Mouse (Mus musculus) MN1 (cell line): ENCODE measurements around the gene Zfp651.

Experiments used
- DNase-seq: peaks from one replicate; pipeline ENCODE4 v3.0.0-alpha.2; 2016; ENCODE audit warnings: low spot score

Zfp651 gene

DNA sequence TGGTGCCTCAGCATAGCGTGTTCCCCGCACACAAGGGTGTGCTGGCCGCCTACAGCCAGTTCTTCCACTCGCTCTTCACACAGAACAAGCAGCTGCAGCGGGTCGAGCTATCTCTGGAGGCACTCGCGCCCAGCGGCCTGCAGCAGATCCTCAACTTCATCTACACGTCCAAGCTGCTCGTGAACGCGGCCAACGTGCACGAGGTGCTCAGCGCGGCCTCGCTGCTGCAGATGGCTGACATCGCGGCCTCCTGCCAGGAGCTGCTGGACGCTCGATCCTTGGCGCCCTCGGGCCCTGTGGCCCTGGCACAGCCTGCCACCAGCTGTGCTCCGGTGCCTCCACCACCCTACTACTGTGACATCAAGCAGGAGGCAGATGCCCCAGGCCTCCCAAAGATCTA is 3.6 kb downstream of the Zfp651 start:
- DNase-seq: no peak

DNA sequence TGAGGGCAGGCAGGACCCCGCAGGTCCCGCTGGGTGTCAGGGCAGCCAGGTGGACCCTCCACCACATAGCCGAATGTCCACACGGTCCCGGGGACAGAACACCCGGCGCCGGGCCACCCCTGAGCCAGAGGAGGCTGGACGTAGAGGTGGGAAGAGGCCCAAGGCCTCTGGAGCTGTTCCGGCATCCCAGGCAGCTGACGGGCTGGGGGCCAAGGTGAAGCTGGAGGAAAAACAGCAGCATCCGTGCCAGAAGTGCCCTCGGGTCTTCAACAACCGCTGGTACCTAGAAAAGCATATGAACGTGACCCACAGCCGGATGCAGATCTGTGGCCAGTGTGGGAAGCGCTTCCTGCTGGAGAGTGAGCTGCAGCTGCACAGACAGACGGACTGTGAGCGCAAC is 4.6 kb downstream of the Zfp651 start:
- no peak for DNase-seq

DNA sequence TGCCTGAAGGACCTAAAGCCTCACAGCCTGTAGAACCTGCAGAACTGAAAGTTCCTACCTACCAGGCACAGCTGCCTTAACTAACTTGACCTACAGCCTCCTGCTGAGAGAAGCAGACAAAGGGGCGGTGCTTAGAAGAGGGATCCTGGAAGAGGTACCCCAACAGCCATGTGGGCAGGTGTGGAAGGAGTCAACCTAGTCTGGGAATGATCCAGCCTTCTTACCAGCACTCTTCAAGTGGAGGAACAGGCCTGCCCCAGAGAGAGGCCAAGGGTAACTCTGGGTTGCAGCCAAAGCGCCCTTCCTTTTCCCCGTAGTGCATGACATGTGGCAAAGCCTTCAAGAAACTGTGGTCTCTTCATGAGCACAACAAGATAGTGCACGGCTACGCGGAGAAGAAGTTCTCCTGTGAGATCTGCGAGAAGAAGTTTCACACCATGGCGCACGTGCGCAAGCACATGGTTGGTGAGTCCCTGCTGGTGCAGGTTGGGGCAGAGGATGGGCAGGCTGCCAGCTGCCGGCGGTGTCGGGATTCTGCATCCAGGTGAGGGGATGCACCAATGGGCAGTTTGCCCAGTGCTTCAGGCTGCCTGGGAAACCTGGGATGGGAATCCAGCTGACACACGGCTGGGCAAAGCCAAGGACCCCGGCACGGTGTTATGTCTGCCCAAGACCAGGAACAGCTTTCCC is 6.2 kb downstream of the Zfp651 start:
- DNase-seq: no peak

DNA sequence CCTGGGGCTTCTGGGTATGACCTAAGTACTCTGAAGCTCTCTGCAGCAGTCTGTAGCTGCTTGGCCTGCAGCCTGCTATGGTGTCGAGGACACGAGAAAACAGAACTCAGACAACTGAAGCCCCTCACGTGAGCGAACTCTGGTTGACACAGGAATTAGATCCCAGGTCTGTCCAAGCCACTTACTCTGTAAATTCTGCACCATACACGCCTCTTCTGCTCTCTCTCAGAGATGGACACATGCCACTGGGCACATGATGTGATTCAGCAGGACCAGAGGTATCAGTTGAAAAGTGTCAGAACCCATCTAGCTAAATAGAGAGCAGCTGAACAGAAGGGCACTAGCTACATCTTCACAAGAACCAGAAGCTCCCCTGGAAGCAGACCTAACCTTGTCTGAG is 13.3 kb downstream of the Zfp651 start:
- no peak for DNase-seq

DNA sequence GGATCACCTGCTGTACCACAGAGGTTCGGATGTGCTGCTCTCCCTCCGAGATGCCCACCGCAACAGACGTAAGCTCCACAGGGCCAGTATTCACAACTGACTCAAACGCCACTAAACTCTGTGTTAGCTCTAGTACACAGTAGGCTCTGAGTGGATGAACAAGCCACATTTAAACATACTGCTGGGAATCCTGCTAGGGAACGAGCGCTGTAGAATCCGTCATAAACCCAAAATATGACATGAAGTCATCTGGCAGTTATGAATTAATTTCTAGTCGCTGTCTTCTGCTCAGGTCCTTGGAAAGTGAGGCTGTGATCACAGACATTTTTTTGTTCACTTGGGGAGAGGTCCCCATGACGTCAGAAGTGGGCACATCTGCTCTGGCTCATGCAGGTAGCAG is 16.8 kb downstream of the Zfp651 start:
- no peak for DNase-seq

DNA sequence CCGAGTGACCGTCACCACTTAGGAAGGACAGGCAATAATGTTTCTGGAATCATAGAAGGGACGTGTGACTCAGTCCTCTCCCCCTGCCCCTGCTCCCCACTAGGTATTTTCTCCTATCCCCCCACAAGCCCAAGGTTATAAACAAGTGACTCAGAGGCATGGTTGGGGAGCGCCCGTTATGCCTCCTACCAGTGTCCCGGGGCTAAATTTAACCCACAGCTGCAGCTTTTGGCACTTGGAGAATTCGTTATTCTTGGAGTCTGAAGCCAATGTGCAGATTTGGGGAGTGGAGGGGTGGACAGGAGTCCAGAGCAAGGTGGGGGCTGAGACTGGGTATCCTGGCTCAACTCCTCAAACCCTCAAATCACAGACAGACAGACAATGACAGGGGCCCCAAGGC is 17.4 kb downstream of the Zfp651 start:
- DNase-seq: no peak

DNA sequence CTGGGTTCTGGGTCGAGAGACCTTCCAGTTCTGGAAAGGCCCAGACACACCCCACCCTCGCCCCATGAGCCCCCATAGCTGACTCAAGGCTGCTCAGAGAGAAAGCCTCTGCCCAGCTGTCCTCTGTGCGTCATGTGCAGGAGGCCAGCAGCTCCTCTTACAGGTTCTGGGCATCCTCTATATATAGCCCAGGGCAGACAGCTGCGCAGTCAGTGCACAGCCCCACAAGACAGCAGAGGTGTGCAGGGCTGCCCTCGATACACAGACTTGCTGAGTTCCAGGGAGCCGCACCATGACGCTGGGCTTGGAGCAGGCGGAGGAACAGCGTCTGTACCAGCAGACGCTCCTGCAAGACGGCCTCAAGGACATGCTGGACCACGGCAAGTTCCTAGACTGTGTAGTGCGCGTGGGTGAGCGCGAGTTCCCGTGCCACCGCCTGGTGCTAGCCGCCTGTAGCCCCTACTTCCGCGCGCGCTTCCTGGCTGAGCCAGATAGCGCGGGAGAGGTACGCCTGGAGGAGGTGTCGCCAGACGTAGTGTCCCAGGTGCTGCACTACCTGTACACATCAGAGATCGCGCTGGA is 18.4 kb downstream of the Zfp651 start, which contains the start of gene Klhl40:
TSS of gene Klhl40 (plus strand) at position 124 of the 582 bp plus-strand sequence.
- no peak for DNase-seq

DNA sequence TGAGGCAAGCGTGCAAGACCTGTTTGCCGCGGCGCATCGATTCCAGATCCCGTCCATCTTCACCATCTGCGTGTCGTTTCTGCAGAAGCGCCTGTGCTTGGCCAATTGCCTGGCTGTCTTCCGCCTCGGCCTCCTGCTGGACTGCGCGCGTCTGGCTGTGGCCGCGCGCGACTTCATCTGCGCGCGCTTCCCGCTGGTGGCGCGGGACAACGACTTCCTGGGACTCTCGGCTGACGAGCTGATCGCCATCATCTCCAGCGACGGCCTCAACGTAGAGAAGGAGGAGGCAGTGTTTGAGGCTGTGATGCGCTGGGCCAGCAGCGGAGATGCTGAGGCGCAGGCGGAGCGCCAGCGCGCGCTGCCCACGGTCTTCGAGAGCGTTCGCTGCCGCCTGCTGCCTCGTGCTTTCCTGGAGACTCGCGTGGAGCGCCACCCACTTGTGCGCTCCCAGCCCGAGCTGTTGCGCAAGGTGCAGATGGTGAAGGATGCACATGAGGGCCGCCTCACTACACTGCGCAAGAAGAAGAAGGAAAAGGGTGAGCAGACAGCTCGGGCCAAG is 19.0 kb downstream of the Zfp651 start:
- DNase-seq: no peak

DNA sequence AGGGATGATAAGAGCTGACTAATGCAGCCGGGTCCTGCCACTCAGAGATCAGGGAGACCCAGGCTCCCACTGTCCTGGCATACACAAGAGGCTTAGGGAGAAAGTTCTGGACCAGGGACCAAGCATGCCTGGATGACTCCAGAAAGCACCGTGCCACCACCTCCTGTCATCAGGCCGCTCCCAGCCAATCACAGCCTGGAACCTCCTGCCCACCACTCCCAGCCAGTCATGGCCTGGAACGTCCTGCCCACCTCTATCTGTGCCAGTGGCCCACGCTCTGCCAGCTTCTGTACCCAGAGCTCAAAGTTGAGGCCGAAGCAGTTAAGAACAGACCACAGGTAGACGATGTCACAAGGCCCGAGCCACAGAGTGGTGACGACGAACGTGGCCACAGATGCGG is 25.7 kb downstream of the Zfp651 start:
- DNase-seq: no peak

DNA sequence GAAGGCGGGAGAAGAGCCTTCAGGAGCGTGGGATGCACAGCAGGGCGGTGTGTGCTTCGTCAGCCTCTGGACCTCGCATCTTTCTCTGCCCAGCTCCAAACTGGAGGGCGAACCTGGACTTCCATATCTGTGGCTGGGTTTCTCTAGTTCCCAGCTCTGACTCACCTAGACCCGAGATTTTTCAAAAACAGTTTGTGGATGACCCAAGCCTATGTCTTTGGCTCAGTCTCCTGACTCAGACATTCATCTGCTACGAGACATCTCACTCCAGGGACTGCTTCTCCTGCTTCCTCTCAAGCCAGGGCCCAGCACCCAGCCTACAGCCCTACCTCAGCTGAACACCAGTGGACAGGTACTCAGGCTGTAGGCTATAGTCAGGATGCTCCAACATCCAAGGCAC is 26.1 kb downstream of the Zfp651 start:
- no peak for DNase-seq

DNA sequence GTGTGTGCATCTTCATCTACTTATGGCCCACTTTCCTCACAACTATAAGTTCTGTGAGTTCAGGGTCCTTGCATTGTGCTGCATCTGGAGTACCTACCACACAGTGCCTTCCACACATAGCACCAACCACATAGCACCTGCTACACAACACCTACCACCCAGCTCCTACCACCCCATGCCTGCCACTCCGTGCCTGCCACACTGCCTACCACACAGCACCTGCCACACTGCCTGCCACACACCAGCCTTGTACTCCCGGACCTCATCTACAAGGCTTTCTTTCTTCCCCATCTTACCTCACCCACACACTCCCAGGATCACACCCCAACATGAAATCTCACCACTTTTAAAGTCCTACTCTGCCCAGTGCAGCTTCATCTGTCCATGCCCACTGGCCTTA is 27.2 kb downstream of the Zfp651 start:
- DNase-seq: no peak

DNA sequence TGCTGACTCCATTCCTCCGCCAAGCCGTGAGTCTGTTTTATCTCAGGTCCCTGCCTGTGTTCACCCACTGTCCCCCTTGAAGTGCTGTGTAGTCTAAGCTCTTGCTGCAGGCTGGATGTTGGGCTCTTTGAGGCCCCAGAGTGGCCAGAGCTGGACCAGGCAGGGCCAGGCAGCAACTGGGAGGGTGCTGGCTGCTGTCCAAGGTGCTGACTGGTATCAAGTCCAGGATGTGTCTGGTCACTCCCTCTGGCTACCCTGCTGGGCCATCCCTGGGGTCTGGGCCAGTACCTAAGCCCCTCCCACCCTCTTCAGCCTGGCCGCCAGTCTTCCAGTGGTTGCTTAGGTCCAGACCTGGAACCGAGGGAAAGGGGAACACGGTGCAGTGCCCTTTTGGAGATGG is 32.1 kb downstream of the Zfp651 start:
- DNase-seq: peak; percentile 90

DNA sequence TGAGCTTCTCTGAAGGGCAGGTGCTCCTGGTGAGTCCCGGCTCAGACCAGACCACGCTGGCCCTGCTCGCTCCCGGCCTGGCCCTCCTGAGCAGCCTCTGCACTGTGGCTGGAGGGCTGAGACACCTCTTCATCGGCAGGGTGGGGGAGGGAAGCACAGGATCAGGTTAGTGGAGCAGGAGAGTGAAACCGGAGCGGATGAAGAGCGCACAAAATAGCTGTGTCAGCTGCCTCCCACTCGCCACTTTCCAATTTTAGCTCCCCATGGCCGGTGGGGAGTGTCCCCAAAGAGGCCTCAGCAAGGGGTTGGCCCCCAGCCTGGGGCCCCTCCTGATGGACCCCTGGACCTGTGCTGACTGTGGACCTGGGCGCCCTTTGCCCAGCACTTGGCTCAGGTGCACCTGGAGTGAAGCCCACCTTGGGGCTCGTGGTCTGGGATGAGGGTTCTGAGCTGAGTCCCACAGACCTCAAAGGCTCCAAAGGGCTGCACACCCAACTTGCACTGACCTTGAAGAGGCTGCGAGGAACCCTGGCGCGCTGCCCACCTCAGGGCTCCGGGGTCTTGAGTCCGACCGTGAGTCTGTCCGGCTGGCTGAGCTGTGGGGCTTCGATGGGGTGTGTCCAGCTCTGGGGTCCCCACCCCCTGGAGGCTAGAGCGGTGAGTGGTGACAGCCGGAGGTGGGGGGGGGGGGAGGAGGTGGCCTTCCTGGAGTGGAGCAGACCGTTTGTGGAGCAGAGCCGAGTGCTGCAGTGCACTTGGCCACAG is 32.8 kb downstream of the Zfp651 start, which contains the start of gene Hhatl:
TSS of gene Hhatl (minus strand) at position 751 of the 765 bp plus-strand sequence.
- peak; percentile 54 for DNase-seq

DNA sequence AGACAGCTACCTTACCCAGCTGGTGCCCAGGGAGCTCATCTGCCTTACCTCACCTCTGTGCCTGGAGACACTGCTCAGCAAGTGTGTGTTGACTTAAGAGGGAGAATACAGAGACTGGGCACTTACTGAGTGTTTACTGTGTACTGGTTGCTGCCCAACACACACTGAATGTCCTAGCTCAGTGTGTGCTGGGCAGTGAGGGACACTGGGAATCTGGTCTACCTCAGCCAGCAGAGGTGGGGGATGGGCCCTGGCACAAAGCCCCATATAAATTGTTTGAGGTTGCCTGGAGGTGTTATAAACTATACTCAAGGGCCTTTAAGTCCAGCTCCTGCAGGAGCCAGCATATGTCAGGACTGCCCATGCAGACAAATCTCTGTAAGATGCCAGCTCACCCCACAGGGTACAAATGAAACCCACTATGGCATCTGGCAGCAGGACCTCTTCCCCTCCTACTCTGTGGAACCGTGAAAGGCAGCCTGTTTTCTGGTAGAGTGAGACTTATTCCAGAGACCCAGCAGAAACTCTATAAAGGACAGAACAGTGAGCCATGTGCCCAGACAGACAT is 35.9 kb downstream of the Zfp651 start:
- peak; percentile 32 for DNase-seq

DNA sequence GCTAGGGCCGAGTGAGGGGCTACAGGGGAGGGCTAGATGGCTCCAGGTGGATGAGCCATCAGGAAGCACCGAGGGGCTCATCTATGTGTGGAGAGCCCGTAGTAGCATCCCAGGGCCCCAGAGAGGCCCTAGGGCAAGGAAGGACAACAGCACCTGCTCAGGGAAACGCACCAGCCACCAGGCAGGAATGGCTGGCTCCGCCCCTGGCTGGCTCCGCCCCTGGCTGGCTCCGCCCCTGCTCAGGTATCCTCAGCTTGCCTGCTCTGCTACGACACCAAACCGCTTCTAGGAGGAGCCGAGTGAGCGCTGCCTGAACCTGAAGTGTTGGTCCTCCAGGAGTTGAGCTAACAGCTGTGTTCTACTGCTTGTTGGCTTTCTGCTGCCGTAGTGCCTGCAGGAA is 38.6 kb downstream of the Zfp651 start:
- DNase-seq: no peak

DNA sequence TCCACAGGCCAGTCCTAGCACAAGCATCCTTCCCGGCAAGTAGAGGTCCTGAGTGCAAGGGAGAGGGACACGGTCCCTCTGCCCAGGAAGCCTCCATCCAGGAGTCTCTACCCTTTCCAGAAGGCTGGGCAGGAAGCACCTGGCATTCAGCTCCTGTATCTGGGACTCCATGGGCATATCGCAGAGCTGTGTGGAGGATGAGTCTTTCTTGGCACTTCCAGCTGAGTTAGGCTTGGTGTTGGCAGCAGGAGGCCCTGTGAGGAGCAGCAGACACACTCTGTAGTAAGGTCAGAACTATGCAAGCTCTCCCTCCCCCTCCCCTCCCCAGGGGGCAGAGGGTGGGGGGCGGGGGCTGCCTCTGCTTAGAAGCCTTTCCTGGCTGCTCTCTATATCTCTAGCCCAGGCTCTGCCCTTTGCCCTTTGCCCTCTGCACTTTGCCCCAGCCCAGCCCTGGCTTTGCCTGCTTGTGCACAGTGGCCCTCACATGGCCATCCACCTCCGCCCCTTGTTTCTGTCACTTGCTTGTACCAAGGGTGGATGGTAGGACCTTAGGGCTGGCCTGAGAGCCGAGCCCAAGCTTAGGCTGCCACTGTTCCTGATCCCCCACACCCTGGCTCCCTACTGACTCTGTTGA is 39.9 kb downstream of the Zfp651 start:
- DNase-seq: peak; percentile 19

DNA sequence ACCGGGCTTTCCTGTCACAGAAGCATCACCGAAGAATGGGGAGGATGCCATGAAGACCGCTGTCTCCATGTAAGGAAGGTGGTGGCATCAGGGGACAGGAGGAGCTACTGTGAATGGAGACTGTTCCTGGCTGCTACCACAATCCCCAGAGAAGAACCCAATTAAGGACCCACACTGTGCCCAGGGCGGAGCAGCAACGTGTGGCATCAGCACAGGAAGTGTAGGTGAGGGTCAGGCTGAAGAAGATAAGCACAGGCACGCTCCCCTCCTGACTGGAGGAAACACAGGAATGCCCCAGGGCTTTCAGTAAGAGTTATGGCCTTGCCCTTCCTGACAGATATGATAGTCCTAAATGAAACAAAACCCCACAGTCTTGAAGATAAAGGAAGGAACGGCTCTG is 43.6 kb downstream of the Zfp651 start:
- DNase-seq: no peak

DNA sequence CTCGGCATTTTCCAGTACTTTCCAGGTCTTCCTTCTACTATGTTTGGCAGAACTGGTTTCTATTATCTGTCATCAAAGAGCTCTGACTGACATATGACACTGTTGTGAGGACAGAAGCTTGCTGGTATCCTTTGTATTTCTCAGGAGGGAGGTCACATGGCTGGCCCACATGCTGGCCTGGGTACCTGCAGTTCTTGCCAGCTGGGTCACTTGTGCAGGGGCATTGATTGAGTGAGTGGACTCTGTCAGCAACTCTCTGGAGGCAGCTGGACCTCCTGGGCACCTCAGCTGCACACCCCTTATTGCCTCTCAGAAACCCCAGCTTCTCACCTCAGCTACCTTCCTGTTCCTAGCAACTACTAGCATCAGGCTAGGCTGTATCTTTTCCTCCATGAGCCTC is 48.4 kb downstream of the Zfp651 start:
- no peak for DNase-seq

DNA sequence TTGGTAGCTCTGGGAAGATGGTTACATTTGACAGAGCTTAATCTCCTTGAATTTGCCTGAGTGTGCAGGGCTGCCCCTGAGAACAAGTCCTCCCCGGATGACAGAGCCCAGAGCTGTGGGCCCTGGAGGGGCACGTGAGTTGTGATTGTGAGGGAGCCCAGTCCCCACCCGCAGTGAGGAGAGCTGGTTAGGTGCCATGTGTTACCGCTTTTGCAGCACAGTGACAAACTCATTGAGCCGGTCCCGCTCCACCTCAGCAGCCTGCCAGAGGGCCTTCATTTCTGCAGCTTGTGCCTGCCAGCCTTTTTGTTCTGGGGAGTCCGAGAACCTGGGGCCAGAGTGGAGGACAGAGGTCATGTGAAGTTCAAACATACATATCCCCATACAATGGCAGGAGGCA is 48.8 kb downstream of the Zfp651 start:
- DNase-seq: no peak

DNA sequence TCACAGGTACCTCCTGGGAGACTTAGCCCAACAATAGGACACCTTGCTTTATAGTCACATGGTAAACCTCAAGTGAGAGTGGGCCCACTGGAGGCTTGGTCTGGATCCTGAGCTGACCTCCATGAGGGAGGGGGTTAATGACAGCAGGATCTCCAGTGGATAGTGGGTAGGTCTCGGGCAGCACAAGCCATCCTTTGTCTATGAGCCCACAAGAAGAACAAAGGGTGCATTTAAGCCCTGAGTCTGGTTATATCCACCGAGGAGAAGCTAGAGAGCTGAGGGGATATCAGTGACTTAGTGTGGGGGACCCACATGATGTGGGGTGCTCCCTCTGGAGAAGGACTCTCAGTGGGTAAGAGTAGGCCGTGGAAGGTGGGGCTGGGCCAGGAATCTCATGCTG is 49.4 kb downstream of the Zfp651 start:
- no peak for DNase-seq

DNA sequence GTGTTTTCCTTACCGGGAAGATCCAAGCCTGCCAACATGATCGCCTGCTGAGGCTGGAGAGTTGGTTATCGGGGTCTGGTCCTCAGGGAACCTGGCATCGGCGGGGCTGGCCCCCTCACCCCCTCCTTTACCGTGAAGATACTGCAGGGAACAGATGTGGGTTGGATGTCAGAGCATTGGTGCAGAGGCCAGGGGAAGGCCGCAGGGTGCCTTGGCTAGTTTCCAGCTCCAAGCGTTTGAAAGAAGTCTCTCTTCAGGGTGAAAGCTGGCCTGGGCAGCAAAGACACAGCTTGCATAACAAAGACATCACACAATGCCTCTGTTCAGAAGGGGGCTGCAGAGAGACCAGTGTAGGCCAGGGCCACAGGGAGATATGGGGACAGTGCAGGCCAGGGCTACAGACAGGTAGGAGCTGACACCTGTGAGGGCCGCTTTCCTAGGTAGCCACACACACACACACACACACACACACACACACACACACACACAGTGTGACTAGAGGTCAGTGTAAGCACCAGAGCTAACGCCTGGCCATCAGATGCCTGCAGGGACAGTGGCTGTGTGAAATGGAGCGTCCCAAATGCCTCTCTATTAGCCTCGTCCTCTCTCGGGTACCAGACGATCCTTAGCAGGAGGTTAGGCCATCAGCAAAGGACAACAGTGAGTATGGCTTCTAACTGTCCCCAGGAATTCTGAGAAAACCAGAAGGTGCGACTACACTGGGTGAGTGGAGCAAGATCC is 51.1 kb downstream of the Zfp651 start:
- DNase-seq: peak; percentile 61
